Mouse (Mus musculus): ENCODE measurements around the gene Bspry.

- no peak for TF ChIP-seq GATA1 (IDR thresholded peaks at IDR 0.05; ENCODE audit: low read length)
- no peak for TF ChIP-seq TAL1 (IDR thresholded peaks at IDR 0.05; ENCODE audit: low read length)
These were observed 42.5 kb upstream of the Bspry start for GRCm38 (mm10) chr4:62437256-62437778.

Measured in erythroblast, embryonic 14.5 days (primary cell).